Mouse (Mus musculus) heart, postnatal 10 days (tissue): Measurements from ENCODE around the gene Plekha6. TPM values are rescaled to one million over a fixed set of nuclear protein-coding genes. Genes with fewer than 3 reads are reported as not detected.

ENCODE experiments used
- DNase-seq, 2 experiments: peaks; one replicate each; pipeline ENCODE4 v3.0.0; 2021
- intact Hi-C: fragments of 180-260 bp; cut with DNase I; formaldehyde crosslinking; loops from one replicate; pipeline ENCODE4 v1.15.1; 2025
- total RNA-seq, 2 experiments: library from RNA; stranded (reverse); gene quantifications; 2 replicates each; pipeline ENCODE4 v1.2.3; 2021

Gene Plekha6
- total RNA-seq, 2 experiments from 2014 or later: 58.1 to 68.9 TPM

DNA sequence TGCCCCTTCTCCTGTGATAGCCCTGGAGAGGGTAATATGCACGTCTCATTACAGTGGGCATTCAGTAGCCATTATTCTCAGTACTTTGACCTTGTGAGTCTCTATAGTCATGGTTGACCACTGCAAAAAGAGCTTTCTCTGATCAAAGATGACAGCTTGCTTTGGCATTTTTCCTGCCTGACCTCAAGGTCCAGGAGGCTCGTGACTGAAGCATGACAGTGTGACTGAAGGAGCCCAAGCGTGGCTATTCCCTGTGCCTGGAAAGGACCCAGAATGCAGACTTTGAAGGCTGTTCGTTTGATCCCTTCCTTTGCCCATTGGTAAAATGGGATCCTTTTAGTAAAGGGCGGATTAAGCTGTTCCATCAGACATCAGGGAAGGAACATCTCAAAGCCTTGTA is 71.9 kb downstream of the Plekha6 start:
- no peak for DNase-seq
- intact Hi-C loops: no loop called here

DNA sequence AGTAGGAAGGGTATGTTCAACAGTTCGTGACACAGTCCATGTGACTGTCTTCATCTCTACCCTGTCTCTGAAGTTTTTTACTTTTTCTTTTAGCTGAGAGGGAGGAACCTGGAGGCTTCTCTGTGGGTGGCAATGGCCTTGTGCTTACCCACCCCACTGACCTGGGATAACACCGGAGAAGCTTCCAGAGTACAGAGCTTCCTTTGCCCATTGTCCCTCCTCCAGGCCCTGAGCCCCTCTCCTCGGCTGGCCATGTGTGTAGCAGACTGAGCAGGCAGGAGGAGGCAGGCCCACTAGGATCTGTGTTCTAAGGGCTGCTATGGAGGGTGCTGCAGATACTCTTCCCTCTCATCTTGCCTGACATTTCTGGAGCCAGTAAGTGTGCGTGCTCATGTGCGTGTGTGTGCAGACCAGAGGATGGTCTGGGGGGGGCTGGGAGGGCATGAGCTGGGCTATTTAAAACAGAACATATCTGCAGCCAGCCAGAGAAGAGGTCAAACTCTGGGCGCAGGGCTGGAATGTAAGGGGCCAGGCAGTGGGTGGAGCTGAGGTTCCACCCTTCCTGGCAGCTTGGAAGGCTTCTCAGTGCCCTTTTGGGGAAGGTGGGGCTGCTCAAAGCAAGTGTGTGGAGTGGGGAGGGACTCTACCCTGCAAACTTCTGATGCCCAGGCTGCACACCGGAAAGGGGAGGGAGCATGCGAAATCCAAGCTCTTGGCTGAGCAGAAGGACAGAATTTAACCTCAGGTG is 72.9 kb downstream of the Plekha6 start:
- peak; percentile 79 to 84 for DNase-seq
- intact Hi-C loops: loop anchor here (1.0 kb wide), 1 partner anchor 31 kb away; no protein-coding TSS in a partner anchor

DNA sequence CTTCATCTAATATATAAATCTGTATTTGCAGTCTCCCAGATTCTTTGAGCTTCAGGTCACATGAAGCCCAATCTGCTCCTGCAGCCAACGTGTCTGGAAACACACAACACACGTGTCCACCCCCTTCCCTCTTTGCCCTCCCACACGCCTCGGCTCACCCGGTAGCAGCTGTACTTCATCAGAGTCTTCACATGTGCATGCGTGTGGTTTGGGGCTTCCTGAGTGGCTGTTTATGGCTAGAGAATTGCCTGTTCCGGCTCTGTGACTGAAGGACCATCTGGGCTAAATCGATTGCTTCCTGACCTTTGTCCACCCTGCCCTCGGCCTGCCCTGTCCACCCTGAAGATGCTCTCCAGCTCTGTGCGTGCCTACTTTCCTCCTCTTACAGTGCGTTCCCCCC is 73.7 kb downstream of the Plekha6 start:
- intact Hi-C loops: loop anchor here (1.0 kb wide), 1 partner anchor 31 kb away; no protein-coding TSS in a partner anchor
- DNase-seq: peak; percentile 77 to 81

DNA sequence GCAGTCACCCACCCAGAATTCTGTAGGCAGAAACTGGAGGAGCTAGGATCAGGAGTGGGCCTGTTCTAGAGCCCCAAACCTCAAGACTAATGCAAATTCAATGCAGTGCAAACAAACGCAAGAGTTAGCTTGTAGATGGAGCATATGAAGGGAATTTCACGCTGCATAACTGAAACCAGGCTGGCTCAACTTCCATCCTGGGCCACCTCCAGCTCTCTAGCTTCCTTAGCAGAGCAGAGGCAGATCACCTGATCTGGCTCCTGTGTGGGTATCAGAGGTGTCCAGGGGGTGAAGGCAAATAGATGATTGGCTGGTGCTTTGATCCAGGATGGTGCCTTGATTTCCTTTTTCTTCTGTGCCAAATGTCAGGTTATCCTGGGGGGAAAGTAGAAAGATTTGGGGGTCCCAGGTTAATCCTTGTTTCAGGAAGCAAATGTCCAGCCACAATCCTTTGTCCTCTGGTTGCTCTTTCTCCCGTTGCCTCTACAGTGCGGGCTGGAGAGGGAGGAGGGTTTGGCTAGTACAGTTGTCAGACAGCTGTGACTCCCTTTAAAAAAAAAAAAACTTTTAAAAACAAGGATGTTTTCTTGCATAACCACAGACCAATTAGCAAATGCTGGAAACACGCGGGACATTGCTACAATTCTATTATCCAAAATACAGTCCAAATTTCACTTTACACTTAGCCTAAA is 75.3 kb downstream of the Plekha6 start:
- peak; percentile 44 to 46 for DNase-seq
- intact Hi-C loops: no loop called here

DNA sequence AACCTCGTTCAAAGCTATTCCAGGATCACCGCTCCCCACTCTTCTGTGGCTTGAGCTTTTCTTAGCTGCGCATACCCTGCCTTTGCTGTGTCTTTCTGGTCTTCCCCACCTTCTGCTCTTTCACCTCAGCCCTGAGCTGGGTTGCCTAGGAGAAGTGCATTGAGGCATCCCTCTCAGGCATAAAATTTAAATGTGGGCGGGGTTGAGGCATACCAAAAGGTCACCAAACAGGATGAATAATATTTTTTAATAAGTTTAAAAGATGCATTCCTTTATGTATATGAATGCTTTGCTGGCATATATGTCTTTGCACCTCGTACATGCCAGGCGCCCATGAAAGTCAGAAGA is 75.8 kb downstream of the Plekha6 start:
- intact Hi-C loops: no loop called here
- DNase-seq: peak in 1 of 2 experiments; percentile 33

DNA sequence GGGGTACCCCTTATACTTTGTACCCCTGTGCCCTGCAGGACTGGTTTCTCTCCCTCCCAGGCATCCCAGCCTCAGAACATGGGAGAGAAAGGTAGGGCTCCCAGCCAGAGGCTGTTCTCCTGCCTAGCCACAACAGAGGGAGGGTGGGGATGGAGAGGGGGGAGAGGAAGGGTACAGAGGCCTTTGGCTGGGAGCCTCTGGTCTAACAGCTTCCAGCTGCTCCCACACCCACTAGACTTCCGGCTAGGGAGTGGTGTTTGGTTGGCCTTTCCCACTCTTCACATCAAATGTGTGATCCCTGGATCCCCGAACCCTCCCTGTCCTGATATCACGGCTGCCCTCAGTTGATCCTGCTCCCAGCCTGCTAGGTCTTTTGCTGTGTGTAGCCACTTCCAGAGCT is 76.9 kb downstream of the Plekha6 start:
- peak; percentile 79 to 83 for DNase-seq
- intact Hi-C loops: no loop called here

DNA sequence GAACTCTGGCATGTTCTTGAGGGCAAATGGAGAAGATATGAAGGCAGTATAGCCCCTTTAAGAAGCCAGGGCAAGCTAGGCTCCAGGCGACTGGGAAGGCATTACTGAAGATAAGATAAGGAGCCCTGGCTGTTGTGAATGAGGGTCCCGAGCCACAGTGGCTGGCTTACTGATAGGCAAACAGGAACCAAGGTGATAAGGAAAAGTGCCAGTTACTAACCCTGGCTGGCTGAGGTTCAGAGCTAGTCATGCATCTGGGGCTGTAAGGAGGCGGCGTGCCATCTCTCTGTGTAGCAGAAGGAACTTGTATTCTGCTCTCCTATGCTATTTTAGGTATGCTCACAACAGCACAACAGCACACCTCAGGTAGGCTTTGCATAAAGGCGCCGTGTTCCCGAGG is 80.7 kb downstream of the Plekha6 start:
- peak; percentile 50 to 72 for DNase-seq
- intact Hi-C loops: no loop called here

DNA sequence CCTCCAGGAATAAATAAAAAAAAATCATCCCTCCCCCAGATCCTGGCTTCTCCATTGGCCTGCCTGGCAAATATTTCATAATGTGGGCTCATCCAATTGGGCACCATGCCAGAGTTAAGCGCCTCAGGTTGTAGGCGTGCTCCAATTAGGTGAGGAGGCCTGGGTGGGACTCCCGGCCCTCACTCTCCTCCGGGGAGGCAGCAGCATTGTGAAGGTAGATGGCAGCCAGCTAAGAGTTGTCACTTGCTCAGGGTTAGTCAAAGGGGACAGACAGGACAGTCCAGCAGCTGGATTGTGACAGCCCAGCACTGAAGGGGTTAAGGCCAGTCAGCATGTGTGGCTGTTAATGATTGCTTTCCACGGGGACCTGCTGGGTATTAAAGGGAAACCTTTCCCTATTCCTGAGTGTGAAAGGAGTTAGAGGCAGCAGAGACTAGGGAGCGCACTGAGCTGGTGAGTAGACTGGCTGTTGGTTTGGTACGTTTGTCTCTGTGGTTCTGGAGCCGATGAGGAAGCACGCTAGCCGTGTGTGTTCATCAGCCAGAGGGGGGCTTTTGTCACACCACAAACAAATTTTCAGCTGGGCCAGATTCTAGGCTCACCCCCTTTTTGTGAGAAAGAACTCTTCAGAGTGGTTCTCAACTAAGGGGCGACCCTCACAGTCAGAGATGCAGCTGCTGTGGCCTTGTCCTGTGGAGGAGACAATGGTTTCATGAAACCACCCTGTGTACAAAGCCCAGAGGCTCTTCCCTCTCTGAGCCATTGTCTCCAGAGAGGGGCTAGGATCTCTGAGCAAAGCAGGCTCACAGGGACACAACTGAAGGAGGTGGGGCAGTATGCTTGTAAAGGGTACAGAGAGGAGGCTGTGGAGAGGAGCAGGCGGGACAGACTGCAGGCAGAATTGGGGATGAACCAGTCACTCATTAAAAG is 81.9 kb downstream of the Plekha6 start:
- DNase-seq: peak; percentile 52 to 65
- intact Hi-C loops: no loop called here

DNA sequence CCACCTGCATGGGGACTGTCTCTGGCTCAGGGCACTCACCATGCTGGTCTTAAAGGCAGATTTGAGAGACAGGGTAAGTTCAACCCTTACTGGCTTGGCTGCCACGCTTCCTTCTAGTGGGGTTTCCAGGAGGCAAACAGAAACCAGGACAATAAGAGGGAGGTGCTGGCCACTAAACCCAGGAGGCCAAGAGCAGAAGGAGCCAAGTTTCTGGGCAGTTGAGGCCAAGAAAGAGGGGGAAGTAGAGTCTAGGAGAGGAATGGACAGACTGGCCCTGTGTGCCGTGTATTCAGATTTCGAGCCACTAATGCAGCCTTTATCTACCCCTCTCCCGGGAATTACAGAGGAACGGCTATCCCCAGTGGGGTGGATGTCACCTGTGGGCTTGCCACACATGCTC is 83.2 kb downstream of the Plekha6 start:
- intact Hi-C loops: no loop called here
- peak in 1 of 2 experiments; percentile 19 for DNase-seq

DNA sequence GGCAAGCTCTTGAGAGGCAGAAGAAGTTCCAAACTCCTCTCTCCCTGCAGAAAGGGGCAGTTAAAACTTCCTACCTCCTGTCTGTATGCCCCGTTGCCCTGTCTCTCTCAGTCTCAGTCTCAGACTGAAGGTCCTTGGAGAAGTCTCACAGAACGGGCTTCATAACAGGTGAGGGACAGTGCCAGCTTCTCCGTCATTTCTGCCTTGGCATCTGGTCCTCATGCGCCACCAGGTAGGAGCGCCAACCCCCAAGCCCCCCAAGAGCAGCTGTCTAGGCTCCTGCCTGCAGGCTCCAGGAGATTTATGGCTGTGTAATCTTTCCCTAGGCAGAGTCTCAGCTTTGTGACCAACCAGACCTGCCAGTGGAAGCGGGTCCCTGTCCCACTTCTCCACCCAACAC is 86.8 kb downstream of the Plekha6 start:
- no peak for DNase-seq
- intact Hi-C loops: no loop called here

DNA sequence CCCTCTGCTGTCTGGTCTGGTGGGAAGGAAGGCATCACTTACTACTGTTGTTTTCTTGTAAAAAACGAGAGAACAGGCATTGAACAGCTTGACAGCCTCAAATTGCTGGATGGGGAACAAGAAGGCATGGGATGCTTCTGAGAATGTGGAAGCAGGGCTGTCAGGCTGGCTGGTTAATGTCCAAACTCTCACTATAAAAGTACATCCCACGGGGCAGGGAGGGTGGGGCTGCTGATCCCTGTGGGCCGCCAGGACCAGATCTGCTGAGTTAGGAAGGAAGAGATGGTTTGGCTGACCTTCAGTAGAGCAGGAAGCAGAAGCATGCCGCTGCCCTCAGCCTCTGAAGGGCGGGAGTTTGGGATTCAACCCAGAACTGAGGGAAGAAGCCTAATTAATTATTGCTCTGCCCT is 87.6 kb downstream of the Plekha6 start:
- intact Hi-C loops: no loop called here
- DNase-seq: peak; percentile 71 to 75

DNA sequence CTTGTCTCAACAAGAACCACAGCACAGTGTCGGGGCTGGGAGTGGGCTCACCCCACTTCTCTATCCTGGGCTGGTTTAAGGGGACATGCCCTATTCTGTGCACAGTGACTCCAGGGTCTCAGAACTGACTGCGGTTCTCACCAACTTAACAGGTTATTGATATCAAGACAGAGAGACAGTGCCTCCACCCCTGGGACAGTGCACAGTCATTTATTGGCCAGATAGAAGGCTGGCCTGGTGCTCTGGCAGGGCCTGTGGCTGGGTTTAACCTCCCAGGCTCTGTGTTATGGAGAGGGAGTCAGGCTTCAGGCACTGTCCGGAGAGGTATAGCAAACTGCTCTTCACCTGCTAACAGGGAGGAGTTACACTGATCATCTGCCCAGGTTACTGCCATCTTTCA is 88.2 kb downstream of the Plekha6 start:
- intact Hi-C loops: no loop called here
- DNase-seq: peak; percentile 22 to 54

DNA sequence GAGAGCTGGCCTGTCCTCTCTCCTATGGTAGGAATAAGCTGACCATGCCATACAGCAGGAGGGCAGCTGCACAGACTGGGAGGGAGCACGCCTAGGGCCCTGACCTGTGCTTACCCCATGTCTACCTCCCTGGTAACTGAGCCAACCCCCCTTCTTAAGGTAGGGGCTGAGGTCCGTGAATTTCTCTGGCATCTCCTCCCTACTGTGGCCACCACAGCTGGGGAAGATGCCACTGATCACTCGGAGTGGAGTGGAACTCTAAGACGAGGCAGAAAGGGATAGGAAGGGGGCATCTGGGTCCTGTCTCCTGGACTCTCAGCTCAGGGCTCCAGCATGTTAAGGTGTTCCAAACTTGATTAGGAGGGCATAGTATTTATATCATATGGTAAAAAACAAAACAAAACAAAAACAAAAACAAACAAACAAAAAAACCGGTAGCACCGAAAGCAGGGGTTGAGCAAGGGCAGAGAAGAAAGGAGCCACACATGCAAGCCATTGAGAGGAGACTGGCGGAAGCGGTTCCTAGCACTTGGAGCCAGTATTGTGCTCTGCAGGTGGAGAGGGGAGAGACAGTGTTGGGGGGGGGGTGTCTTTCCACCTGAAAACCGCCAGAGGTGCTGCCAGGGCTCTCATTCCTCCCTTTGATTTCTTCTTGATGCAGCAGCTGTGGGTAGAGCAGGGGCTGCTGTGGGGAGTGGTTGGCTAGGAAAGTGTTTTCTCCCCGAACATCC is 89.0 kb downstream of the Plekha6 start:
- DNase-seq: no peak
- intact Hi-C loops: no loop called here

DNA sequence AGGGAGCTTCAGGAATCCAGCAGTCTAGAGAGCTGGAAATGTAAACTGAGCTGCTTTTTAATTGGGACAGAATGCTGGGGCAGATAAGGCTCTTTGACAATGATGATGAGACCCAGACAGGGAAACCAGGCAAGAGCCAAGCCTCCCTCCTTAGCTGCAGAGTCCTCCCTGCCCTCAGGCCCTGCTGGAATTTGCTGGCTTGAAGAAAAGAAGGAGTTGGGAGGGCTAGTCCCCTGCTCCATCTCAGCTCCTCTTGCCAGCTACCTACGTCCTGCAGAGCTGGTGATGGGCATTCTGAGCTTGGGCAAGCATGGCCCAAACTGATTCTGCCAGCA is 89.5 kb downstream of the Plekha6 start:
- intact Hi-C loops: no loop called here

DNA sequence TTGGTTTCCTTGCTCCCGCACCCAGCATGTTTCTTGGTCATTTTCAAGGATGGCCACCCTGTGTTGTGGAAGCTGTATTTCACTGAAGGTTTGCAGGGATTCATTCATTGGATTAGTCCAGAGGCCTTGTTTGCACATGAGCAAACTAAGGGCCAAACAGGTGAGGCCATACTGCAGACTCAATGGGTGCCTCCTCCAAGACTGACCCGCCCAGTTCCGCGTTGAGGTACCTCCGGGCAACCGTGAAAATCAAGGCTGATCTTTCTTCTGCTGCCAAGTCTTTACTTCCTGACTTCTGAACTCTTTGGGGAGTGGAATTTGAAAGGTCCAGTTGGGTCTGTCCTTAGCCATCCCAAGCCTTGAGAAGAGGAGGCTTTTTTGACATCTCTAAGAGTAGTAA is 90.2 kb downstream of the Plekha6 start:
- no peak for DNase-seq

More for the DNA sequence above, 89.5 kb downstream of the Plekha6 start:
- peak; percentile 50 to 59 for DNase-seq

DNA sequence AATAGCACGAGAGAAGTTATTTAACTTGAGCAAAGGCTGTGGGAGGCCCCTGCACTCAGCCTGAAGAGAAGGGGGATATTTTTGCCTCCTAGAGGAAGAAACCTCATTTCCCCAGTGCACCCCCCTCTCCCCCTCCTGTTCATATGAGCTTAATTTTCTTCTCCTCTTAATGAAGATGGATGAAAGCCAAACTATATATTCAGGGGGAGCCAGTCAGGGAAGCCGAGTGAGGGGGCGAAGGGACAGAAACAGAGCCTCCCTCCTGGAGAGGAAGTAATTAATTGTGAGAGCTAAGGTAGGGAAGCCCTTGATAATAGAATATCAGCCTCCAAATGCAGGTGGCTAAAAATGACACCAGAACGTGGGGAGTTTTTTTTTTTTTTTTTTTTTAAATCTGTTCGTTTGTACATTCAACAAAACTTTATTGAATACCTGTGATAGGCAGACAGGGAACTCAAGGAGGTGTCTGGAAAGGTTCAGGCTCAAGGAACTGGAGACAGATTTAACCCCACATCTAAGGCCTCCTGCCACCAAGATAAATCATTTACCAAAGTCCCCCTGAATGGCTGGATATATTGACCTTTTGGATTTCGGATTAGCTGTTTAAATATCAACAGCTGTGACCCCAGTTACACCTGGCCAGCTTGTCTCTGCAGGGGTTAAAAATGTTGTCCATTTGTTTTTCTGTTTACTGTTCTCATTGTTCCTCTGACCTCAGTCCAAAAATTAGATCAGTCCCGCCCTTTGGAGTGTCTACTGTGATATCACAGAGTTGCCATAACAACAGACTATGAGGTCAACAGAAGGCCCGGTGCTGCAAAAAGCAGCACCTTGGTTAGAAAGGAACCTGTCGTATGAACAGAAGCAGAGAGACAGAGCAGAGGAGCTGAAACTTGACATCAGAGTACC is 91.1 kb downstream of the Plekha6 start:
- intact Hi-C loops: loop anchor here (2.0 kb wide), 1 partner anchor 28 kb away; no protein-coding TSS in a partner anchor
- DNase-seq: peak; percentile 54 to 61

More for the DNA sequence above, 90.2 kb downstream of the Plekha6 start:
- intact Hi-C loops: loop anchor here (2.0 kb wide), 1 partner anchor 27 kb away; no protein-coding TSS in a partner anchor

DNA sequence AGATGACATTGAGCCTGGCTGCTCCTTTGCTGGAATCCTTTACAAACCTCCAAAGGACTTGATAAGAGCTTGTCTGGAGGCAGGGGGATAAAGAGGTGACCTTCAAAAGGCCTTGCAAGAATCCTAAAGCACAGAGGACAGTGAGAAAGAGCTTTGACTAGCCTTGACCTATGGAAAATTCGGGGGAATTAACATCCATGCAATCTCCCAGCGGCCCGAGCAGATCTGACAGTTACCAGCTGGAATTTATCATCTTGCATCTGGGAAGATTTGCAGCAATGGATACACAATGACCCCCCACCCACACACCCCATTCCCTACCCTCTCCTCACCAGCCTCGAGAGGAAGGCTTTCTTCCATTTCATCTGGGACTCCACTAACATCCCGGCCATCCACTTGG is 91.8 kb downstream of the Plekha6 start:
- intact Hi-C loops: loop anchor here (2.0 kb wide), 1 partner anchor 29 kb away; no protein-coding TSS in a partner anchor
- DNase-seq: no peak

DNA sequence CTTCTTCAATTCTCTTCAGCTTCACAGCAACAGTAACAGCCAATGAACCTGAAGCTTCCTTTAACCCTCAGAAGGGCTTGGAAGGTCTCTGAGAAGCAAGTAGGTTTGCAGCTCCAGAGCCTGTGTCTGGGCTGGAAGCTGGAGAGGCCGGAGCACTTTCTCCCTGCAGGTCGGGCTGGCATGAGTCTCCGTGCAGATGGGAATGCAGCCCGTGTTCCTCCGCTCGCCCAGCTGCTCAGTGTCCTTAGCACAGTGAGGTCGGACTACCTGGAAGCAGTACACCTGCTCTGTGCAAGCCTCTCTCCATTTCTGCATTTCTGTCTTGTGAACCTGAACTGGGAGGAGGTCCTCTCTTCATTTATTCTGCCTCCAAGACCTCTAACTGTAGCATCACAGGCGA is 92.3 kb downstream of the Plekha6 start:
- peak in 1 of 2 experiments; percentile 49 for DNase-seq

DNA sequence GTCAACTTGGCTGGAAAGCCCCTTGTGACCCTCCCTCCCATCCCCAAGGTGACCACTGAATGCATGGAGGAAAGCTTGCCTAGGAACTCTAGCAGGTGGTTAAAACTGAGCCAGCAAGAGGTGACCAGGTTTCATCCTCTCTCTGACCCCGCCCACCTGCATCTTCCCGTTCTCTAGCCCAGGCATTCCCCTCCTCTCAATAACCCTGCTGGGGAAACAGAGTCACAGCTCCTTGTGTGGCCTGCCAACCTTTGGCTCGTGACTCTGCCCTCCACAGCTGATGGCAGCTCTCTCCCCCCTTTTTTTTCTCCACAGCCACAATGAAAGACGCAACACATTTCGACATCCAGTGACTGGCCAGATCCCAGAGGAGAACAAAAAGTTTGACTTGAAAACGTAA is 94.7 kb downstream of the Plekha6 start:
- intact Hi-C loops: loop anchor here (2.0 kb wide), 1 partner anchor 70 kb away; no protein-coding TSS in a partner anchor

More for the DNA sequence above, 92.3 kb downstream of the Plekha6 start:
- intact Hi-C loops: no loop called here

More for the DNA sequence above, 94.7 kb downstream of the Plekha6 start:
- no peak for DNase-seq
